Mouse (Mus musculus): ENCODE measurements around the gene 2010003K11Rik.

DNA sequence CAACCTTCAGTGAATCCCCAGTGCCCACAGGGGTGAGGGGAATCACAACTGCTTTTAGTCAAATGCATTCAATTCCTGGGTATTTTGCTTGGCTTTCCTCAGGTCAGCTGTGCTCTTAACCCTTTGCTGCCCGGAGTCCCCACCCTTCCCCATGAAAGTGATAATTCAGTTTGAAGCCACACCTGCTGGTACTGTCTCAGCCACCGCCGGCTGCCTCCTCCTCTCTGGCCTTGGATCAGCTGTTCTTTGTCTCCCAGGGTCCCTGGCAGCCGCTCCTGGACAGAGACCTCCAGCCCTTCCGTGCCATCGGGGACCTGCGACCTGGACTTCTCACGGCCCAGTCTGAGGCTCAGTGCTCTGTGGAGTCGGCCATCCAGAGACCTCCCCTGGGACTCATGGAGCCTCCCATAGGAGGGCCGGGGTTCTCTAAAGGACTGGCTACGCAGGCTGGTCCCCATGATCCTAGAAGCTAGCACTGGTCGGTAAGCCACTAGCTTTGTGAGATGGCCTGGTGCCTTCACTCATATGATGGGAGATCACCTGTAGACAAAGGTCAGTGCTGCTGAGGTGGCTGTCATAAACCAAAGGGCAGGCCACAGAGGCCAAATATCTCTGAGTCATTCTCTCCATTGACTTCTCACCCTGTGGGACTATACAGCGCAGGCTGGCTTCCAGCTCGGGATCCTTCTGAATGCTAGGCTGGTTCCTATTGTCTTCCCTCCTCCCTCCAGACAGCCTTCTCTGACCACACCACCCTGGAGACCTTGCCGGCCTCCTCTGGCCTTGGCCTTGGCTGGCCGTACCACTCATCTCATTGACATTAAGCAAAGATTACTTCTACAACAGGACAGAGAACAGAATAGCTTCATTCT is at the start of gene 2010003K11Rik:
- TF ChIP-seq CTCF (IDR thresholded peaks at IDR 0.05; ENCODE audit: extremely low read depth, insufficient read length, insufficient replicate concordance, low read depth, low read length) (no peak), POLR2A (IDR thresholded peaks at IDR 0.05; ENCODE audit: low read depth, low read length) (peak; percentile 39; the same call in 1 of the 2 replicates)
